Mouse (Mus musculus) heart, embryonic 13.5 days (tissue): Measurements from ENCODE around the gene Sco2. TPM values are rescaled to one million over a fixed set of nuclear protein-coding genes. Genes with fewer than 3 reads are reported as not detected.

Experiments used
- ATAC-seq: fragments of 200-750 bp; cut with Nextera tagmentation; 2 replicates; pipeline ENCODE4 v1.8.0; 2017; ENCODE audit warnings: moderate TSS enrichment; ENCODE audit not compliant: insufficient number of reproducible peaks, low FRiP score, low TSS enrichment; ENCODE audit errors: extremely low read depth
- H3K27ac ChIP-seq: fragments of 300-500 bp; sonication (generic); replicated peaks from 2 replicates; pipeline ENCODE4 v1.5.1; 2015; ENCODE audit warnings: moderate library complexity, mild to moderate bottlenecking, inconsistent platforms
- H3K27me3 ChIP-seq: fragments of 300-500 bp; sonication (generic); replicated peaks from 2 replicates; pipeline ENCODE4 v1.6.1; 2015; ENCODE audit warnings: mild to moderate bottlenecking, inconsistent platforms
- H3K36me3 ChIP-seq: fragments of 300-500 bp; sonication (generic); 2 replicates; pipeline ENCODE4 v1.6.1; 2015; ENCODE audit warnings: mild to moderate bottlenecking, inconsistent platforms
- H3K4me1 ChIP-seq: fragments of 300-500 bp; sonication (generic); 2 replicates; pipeline ENCODE4 v1.6.1; 2015; ENCODE audit warnings: inconsistent platforms
- H3K4me2 ChIP-seq: fragments of 300-500 bp; sonication (generic); 2 replicates; pipeline ENCODE4 v1.6.1; 2015; ENCODE audit warnings: inconsistent platforms, mild to moderate bottlenecking, moderate library complexity
- H3K4me3 ChIP-seq: fragments of 300-500 bp; sonication (generic); 2 replicates; pipeline ENCODE4 v1.5.1; 2015; ENCODE audit warnings: moderate library complexity, mild to moderate bottlenecking, inconsistent platforms
- H3K9ac ChIP-seq: fragments of 300-500 bp; sonication (generic); 2 replicates; pipeline ENCODE4 v1.6.1; 2015; ENCODE audit warnings: inconsistent platforms, mild to moderate bottlenecking, moderate library complexity
- H3K9me3 ChIP-seq: fragments of 300-500 bp; sonication (generic); 2 replicates; pipeline ENCODE4 v1.6.1; 2016; ENCODE audit warnings: inconsistent platforms
- WGBS: fragments of 180-500 bp; shearing (Covaris S2); methylation state at CpG from one replicate; pipeline ENCODE4 v1.1.7; 2015; ENCODE audit warnings: mixed read lengths; 5-methylcytosine and 5-hydroxymethylcytosine counted together
- polyA plus RNA-seq: library from polyadenylated mRNA; unstranded; fragments of >200 nt; fragmentation: Nextera tagmentation; extraction: Ambion mirVana; gene quantifications from 2 replicates; pipeline ENCODE4 v1.2.1, GENCODE M21; 2015

The Sco2 gene
- polyA plus RNA-seq, 1 experiment from 2014 or later: 7.1 TPM

DNA sequence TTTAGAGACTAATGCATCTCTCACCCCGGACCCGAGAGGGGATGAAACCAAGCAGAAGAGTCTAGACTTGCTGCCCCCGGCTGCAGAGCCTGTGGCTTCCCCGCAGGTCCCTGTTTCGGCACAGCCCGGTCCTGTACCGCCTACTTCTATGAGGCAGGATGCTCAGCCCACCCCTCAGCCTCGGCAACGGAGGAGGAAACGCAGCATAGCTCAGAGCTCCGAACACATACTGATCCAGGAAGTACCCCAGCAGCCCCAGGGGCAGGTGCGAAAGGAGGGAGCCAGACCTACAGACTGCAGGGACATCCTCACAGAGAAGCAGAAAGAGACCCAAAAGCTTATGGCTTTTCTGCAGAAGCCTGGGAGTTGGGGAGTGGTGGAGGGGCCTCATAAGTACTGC lies 13.5 kb upstream of the Sco2 start:
- Histone ChIP-seq H3K4me1 (no peaks in the 10 kb centered on the region), H3K27ac (no peak overlapping the region), H3K4me2 (no peak overlapping the region), H3K4me3 (no peak overlapping the region), H3K9me3 (no peaks in the 10 kb centered on the region), H3K27me3 (peaks cover 56% of the 10 kb centered on the region), H3K9ac (no peak overlapping the region), H3K36me3 (no peaks in the 10 kb centered on the region)
- 33% methylated on average over 12 of the region's 12 CpGs for WGBS
- no peak for ATAC-seq

- Histone ChIP-seq H3K4me1 (peaks cover under 1% of the 10 kb centered on the region), H3K4me3 (no peak within 1 kb of the TSS), H3K9ac (no peak within 1 kb of the TSS), H3K27me3 (peaks cover 75% of the 10 kb centered on the region), H3K4me2 (no peak within 1 kb of the TSS), H3K27ac (no peak within 1 kb of the TSS), H3K9me3 (no peaks in the 10 kb centered on the region), H3K36me3 (no peaks in the 10 kb centered on the region)
- 0 out of 2 replicates have a peak, but pooled peaks have one; percentile 23 for ATAC-seq
- 72% methylated on average over 7 of the region's 7 CpGs for WGBS
Observed at GRCm38 (mm10) chr15:89384617-89385016, 11.0 kb upstream of the Sco2 start, which contains the start of gene Klhdc7b. TSS of gene Klhdc7b (plus strand) at chr15:89384917.

GRCm38 (mm10) chr15:89379429-89379828 lies 5.8 kb upstream of the Sco2 start:
- Histone ChIP-seq H3K9me3 (no peaks in the 10 kb centered on the region), H3K27me3 (peaks cover 75% of the 10 kb centered on the region), H3K4me1 (peaks cover 30% of the 10 kb centered on the region), H3K4me3 (peak overlapping the region; percentile 54), H3K9ac (peak overlapping the region; percentile 71), H3K4me2 (peak overlapping the region; percentile 82), H3K27ac (no peak overlapping the region), H3K36me3 (no peaks in the 10 kb centered on the region)
- WGBS: 9% methylated on average over 10 of the region's 10 CpGs
- ATAC-seq: no peak

DNA sequence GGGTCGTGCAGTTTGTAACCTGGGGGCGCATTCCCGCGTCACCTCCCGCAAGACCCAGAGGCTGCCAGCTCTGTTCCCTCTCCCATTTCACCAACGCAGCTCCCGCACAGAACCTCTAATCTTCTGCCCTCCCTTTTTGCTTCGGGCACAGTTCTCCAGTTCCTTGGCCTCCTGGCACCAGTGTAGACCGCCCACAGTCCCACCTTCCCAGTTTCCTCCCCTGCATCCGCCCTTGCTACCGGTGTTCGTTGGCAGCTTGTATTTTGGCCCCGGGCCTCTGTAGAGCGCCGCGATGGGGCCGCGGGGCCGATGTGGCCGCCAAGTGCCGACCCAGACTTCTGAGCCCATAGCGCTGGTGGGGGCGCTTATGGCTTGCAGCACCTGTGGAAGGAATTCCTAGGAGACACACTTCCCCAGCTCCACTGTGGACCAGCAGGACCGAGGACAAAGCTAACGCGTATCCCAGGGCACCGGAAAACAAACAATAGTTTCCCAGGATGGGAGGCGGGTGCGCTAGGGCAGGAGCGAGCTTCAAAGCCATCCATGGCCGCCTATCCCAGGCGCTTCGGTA lies 5.3 kb upstream of the Sco2 start, which contains the start of gene Odf3b:
Gene Odf3b, minus strand, starts transcription at position 452 of the 571 bp plus-strand sequence.
- no peak within 1 kb of the TSS for H3K27ac ChIP-seq
- H3K36me3 ChIP-seq: no peaks in the 10 kb centered on the region
- H3K27me3 ChIP-seq: peaks cover 71% of the 10 kb centered on the region
- H3K9me3 ChIP-seq: no peaks in the 10 kb centered on the region
- under 1% methylated on average over 33 of the region's 33 CpGs for WGBS
- no peak for ATAC-seq
- H3K9ac ChIP-seq: peak within 1 kb of the TSS; percentile 71
- H3K4me1 ChIP-seq: peaks cover 34% of the 10 kb centered on the region
- peak within 1 kb of the TSS; percentile 54 for H3K4me3 ChIP-seq
- H3K4me2 ChIP-seq: peak within 1 kb of the TSS; percentile 82

DNA sequence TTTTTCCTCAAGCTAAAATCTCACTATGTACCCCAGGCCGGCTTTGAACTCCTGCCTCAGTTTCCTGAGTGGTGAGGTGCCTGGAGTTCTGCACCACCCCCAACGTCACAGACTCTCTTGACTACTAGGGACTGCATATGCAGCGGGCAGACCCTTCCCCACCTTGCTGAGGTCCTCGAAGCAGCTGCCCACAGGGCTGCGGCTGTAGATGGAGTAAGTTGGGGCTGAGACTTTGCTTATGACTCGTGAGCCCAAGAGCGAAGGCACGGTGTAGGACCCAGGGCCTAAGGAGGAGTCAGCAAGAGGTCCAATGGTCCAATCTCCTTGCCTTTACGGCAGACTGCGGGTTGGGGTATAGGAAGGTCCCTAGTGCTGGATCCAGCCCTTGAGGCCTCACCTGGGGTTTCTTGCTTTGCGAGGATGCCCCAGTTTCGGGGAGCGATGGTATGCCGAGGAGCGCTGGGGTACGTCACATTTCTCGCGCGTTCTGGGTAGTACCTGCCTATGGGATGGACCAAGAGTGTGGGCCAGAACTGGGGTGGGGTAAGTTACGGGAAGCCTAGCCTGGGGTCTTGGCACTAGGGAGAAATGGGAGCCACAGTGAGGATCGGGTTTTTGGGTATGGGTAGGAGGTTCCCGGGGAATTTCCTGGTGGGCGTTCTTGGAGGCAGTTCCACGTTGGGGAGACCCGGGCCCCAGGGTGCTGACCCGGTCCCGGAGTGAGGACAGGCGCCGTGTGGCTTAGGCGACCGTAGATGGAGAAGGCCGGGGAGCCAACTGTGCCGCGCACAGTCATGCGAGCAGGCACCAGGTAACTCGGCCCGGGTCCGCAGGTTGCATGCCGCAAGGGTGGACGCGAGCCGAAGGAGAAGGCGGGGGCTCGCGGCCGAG lies 4.5 kb upstream of the Sco2 start:
- WGBS: 9% methylated on average over 46 of the region's 46 CpGs

GRCm38 (mm10) chr15:89377362-89377761 lies 3.7 kb upstream of the Sco2 start:
- no peak overlapping the region; the same call in 1 of the 2 replicates for H3K9ac ChIP-seq
- peaks cover 67% of the 10 kb centered on the region for H3K27me3 ChIP-seq
- no peak overlapping the region for H3K4me3 ChIP-seq
- ATAC-seq: no peak
- no peaks in the 10 kb centered on the region for H3K9me3 ChIP-seq
- H3K27ac ChIP-seq: no peak overlapping the region
- 4% methylated on average over 18 of the region's 18 CpGs for WGBS
- H3K36me3 ChIP-seq: peaks cover 5% of the 10 kb centered on the region
- peaks cover 44% of the 10 kb centered on the region for H3K4me1 ChIP-seq
- peak overlapping the region; percentile 24 for H3K4me2 ChIP-seq

More for the DNA sequence above, 4.5 kb upstream of the Sco2 start:
- Histone ChIP-seq H3K4me3 (peak overlapping the region; percentile 54), H3K9ac (peak overlapping the region; percentile 71), H3K9me3 (no peaks in the 10 kb centered on the region), H3K27ac (no peak overlapping the region), H3K4me1 (peaks cover 35% of the 10 kb centered on the region), H3K36me3 (no peaks in the 10 kb centered on the region), H3K4me2 (peak overlapping the region; percentile 82), H3K27me3 (peaks cover 68% of the 10 kb centered on the region)
- ATAC-seq: no peak

GRCm38 (mm10) chr15:89376957-89377356 lies 3.3 kb upstream of the Sco2 start, which contains the start of gene Tymp:
TSS of gene Tymp (minus strand) at chr15:89377039.
- Histone ChIP-seq H3K27me3 (peaks cover 63% of the 10 kb centered on the region), H3K4me3 (no peak within 1 kb of the TSS), H3K27ac (no peak within 1 kb of the TSS), H3K9me3 (no peaks in the 10 kb centered on the region), H3K4me1 (peaks cover 45% of the 10 kb centered on the region), H3K4me2 (peak within 1 kb of the TSS; percentile 24), H3K36me3 (peaks cover 9% of the 10 kb centered on the region), H3K9ac (peak within 1 kb of the TSS; percentile 71; the same call in 1 of the 2 replicates)
- ATAC-seq: no peak
- 21% methylated on average over 16 of the region's 16 CpGs for whole genome bisulfite sequencing

DNA sequence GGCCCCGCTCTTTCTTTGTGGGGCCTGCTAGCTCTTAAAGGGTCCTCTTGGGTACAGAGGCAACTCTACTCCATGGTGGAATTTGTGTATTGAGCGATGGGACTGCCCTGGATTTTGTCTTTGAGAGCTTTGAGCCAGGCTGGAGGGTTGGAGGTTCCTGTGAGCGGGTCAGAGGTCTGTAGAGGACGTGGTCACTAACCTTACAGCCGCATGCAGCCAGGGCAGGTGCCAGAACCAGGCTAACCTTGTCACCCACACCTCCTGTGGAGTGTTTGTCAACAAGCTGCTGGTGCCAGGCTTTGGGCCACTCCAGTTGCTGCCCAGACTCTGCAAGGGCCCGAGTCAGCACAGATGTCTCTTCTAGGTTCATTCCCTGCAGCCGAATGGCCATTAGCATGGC lies 2.4 kb upstream of the Sco2 start:
- no peak overlapping the region for H3K4me3 ChIP-seq
- H3K4me2 ChIP-seq: no peak overlapping the region
- H3K36me3 ChIP-seq: peaks cover 18% of the 10 kb centered on the region
- no peak for ATAC-seq
- H3K27ac ChIP-seq: no peak overlapping the region
- H3K4me1 ChIP-seq: peaks cover 45% of the 10 kb centered on the region
- H3K27me3 ChIP-seq: peaks cover 56% of the 10 kb centered on the region
- H3K9ac ChIP-seq: no peak overlapping the region
- 73% methylated on average over 7 of the region's 7 CpGs for WGBS
- no peaks in the 10 kb centered on the region for H3K9me3 ChIP-seq

- peaks cover 45% of the 10 kb centered on the region for H3K27me3 ChIP-seq
- no peak overlapping the region for H3K9ac ChIP-seq
- no peak overlapping the region for H3K27ac ChIP-seq
- H3K9me3 ChIP-seq: no peaks in the 10 kb centered on the region
- H3K4me2 ChIP-seq: no peak overlapping the region
- no peak overlapping the region for H3K4me3 ChIP-seq
- 86% methylated on average over 17 of the region's 17 CpGs for WGBS
- peaks cover 45% of the 10 kb centered on the region for H3K4me1 ChIP-seq
- H3K36me3 ChIP-seq: peaks cover 29% of the 10 kb centered on the region
- ATAC-seq: no peak
Observed at GRCm38 (mm10) chr15:89374801-89375534, 1.3 kb upstream of the Sco2 start.

- H3K4me3 ChIP-seq: peak overlapping the region; percentile 75
- H3K9me3 ChIP-seq: no peaks in the 10 kb centered on the region
- ATAC-seq: no peak
- H3K9ac ChIP-seq: peak overlapping the region; percentile 88
- H3K27me3 ChIP-seq: peaks cover 40% of the 10 kb centered on the region
- H3K4me1 ChIP-seq: peaks cover 41% of the 10 kb centered on the region
- 50% methylated on average over 9 of the region's 9 CpGs for WGBS
- H3K36me3 ChIP-seq: peaks cover 35% of the 10 kb centered on the region
- peak overlapping the region; percentile 90 for H3K4me2 ChIP-seq
- H3K27ac ChIP-seq: peak overlapping the region; percentile 94
Observed at GRCm38 (mm10) chr15:89374340-89374739, 694 bp upstream of the Sco2 start.
